Mouse (Mus musculus) heart, adult 2 months (tissue): Measurements from ENCODE around the gene Chd5. TPM values are rescaled to one million over a fixed set of nuclear protein-coding genes. Genes with fewer than 3 reads are reported as not detected.

Experiments
- DNase-seq, 2 experiments: peaks; one replicate each; pipeline ENCODE4 v3.0.0; 2021
- H3K27ac ChIP-seq: fragments of 200-600 bp; 2 replicates; pipeline ENCODE4 v1.8.1; 2022
- H3K27me3 ChIP-seq: fragments of 200-500 bp; 2 replicates; pipeline ENCODE4 v1.6.1; 2012; ENCODE audit warnings: mild to moderate bottlenecking, low read length, inconsistent platforms, mixed read lengths; ENCODE audit not compliant: control insufficient read depth, insufficient read depth
- H3K36me3 ChIP-seq: fragments of 200-500 bp; 2 replicates; pipeline ENCODE4 v1.6.1; 2012; ENCODE audit warnings: low read length, inconsistent platforms; ENCODE audit not compliant: control insufficient read depth, insufficient read depth
- H3K4me1 ChIP-seq: fragments of 200-500 bp; 2 replicates; pipeline ENCODE4 v1.6.1; 2011; ENCODE audit warnings: low read length; ENCODE audit not compliant: control insufficient read depth, insufficient read depth
- H3K4me3 ChIP-seq: fragments of 200-600 bp; 2 replicates; pipeline ENCODE4 v1.8.1; 2022
- H3K79me2 ChIP-seq: fragments of 200-500 bp; replicated peaks from 2 replicates; pipeline ENCODE4 v1.6.1; 2012; ENCODE audit warnings: mild to moderate bottlenecking, inconsistent platforms, low read length, moderate library complexity, mixed read lengths; ENCODE audit not compliant: control insufficient read depth, insufficient read depth
- H3K9ac ChIP-seq: fragments of 200-500 bp; 2 replicates; pipeline ENCODE4 v1.6.1; 2012; ENCODE audit warnings: low read depth, mild to moderate bottlenecking, control low read depth, inconsistent platforms, low read length, mixed read lengths
- CTCF ChIP-seq: fragments of 200-600 bp; IDR thresholded peaks from 2 replicates; pipeline ENCODE4 v1.8.1; 2022; ENCODE audit warnings: antibody characterized with exemption, mild to moderate bottlenecking, moderate library complexity
- EP300 ChIP-seq: fragments of 200-500 bp; IDR thresholded peaks from 2 replicates; pipeline ENCODE4 v1.6.1; 2011; ENCODE audit warnings: low read depth, low read length, control low read depth; ENCODE audit not compliant: insufficient read depth
- POLR2A ChIP-seq: fragments of 200-500 bp; IDR thresholded peaks from 2 replicates; pipeline ENCODE4 v1.6.1; 2011; ENCODE audit warnings: mild to moderate bottlenecking, low read depth, low read length, control low read depth; ENCODE audit not compliant: insufficient read depth
- WGBS: fragments of 180-500 bp; shearing (Covaris S2); methylation state at CpG from one replicate; pipeline ENCODE4 v1.1.7; 2018; 5-methylcytosine and 5-hydroxymethylcytosine counted together
- intact Hi-C: fragments of 180-260 bp; cut with DNase I; formaldehyde crosslinking; loops from one replicate; pipeline ENCODE4 v1.15.1; 2025
- polyA plus RNA-seq: library from polyadenylated mRNA; depleted of rRNA; stranded (reverse); fragments of >200 nt; gene quantifications from 2 replicates; pipeline ENCODE4 v1.2.3, GENCODE M21; 2012
- total RNA-seq, 2 experiments: library from RNA; stranded (reverse); gene quantifications; 2 replicates each; pipeline ENCODE4 v1.2.3; 2021

Gene Chd5
- total and polyA plus RNA-seq, 3 experiments: 0.13 to 0.48 (median 0.18) TPM

DNA sequence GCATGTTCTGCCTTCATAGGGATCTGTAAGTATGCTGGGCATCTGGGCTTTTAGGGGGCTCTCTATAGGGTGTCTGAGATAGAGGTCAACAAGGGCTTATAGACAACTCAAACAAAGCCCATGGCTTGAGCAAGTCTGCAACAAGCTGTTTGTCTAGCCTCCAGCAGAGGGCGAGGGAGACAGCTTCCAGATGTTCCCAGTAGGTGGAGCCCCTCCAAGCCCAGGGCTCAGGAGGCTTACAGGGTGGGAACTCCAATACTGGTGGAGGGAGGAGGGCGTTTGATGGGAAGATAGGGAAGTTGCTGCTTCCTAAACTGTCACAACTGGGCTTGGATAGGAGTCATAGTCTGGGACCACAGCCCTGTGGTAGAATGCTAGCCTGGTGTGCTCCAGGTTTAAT lies 5.5 kb upstream of the Chd5 start:
- DNase-seq: peak; percentile 59 to 77
- Histone ChIP-seq H3K79me2 (no peaks in the 10 kb centered on the region), H3K9ac (no peak overlapping the region), H3K4me1 (no peaks in the 10 kb centered on the region; the same call in 1 of the 2 replicates), H3K27me3 (no peaks in the 10 kb centered on the region), H3K27ac (no peak overlapping the region), H3K36me3 (no peaks in the 10 kb centered on the region), H3K4me3 (no peak overlapping the region)
- intact Hi-C loops: loop anchor here (1.0 to 5.0 kb wide), 3 partner anchors 36 to 158 kb away; partner anchors contain the start of gene Icmt
- TF ChIP-seq CTCF: peak; percentile 98
- no peak for TF ChIP-seq POLR2A
- TF ChIP-seq EP300: 0 out of 2 replicates have a peak, but pooled peaks have one; percentile 70
- WGBS: 16% methylated on average over 2 of the region's 2 CpGs

DNA sequence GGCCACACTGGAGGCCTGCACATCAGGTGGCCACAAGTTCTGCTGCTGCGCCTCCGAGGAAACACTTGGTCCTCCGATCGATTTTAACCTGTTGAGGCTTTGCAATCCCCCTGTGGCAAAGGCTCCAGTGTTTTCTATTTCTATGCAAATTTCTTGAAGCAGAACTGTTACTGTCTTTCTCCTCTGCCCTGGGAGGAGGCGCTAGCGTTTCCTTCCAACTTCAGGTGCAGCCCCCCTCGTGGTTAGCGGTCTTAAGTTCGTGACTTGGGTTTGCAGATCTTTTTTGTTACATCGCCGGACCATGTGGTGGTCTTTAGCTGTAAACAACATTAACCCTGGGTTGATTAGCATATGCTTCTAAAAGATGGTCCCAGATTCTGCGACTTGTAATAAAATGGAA lies 4.9 kb upstream of the Chd5 start:
- no peak for TF ChIP-seq CTCF
- TF ChIP-seq POLR2A: no peak
- TF ChIP-seq EP300: no peak
- intact Hi-C loops: loop anchor here (1.0 to 5.0 kb wide), 3 partner anchors 36 to 157 kb away; partner anchors contain the start of gene Icmt
- Histone ChIP-seq H3K79me2 (no peaks in the 10 kb centered on the region), H3K36me3 (no peaks in the 10 kb centered on the region), H3K4me3 (no peak overlapping the region), H3K27me3 (peaks cover 1% of the 10 kb centered on the region; the same call in 1 of the 2 replicates), H3K9ac (no peak overlapping the region), H3K27ac (no peak overlapping the region), H3K4me1 (no peaks in the 10 kb centered on the region; the same call in 1 of the 2 replicates)
- no peak for DNase-seq
- 94% methylated on average over 12 of the region's 12 CpGs for WGBS

DNA sequence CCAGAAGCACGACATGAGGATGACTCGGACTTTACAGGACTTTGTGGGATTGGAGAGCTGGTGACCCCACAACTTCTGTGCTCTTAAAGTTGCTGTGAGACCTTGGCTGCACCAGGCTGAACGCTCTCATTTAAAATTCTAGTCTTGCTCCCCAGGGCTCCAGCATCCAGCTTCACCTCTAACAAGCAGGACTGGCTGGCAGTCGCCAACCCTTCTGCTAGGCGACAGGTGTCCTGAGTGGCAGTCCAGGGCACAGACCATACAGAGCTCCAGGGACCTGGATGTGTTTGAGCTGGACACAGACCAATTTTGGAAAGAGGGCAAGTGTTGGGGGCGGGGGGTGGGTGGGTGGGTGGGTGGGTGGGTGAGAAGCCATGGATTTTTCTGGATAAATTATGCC lies 679 bp upstream of the Chd5 start:
- DNase-seq: no peak
- H3K9ac ChIP-seq: no peak overlapping the region
- no peaks in the 10 kb centered on the region for H3K36me3 ChIP-seq
- H3K27me3 ChIP-seq: peaks cover 12% of the 10 kb centered on the region
- no peak overlapping the region for H3K27ac ChIP-seq
- intact Hi-C loops: no loop called here
- no peak for TF ChIP-seq CTCF
- TF ChIP-seq POLR2A: no peak
- TF ChIP-seq EP300: no peak
- H3K4me3 ChIP-seq: no peak overlapping the region
- no peaks in the 10 kb centered on the region; the same call in 1 of the 2 replicates for H3K4me1 ChIP-seq
- no peaks in the 10 kb centered on the region for H3K79me2 ChIP-seq
- 47% methylated on average over 6 of the region's 6 CpGs for WGBS

DNA sequence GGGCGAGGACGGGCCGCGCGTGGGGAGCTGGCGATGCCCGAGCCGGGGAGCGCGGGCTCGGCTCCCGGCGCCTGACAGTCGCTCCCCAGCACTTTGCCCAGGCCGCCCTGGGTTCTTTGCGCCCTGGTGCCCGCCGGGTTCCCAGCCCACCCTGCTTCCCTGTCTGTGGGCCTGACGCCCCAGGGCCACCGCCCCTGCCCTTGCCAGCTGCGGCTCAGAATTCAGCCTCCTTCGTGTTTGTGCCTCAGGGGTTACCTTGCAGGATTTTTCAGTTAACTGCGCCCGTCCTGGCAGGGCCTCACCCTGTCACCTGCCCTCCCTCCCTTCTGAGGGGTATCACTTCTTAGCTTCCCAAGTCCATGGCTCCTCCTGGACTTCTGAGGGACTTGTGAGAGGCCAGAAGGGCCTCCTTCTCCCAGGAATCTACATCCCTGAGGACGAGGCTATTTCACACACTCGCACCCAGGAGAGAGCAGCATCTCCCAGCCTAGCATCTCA lies 891 bp downstream of the Chd5 start:
- DNase-seq: no peak
- Histone ChIP-seq H3K36me3 (no peaks in the 10 kb centered on the region), H3K4me3 (no peak overlapping the region), H3K79me2 (no peaks in the 10 kb centered on the region), H3K27ac (no peak overlapping the region), H3K9ac (no peak overlapping the region), H3K27me3 (peaks cover 12% of the 10 kb centered on the region), H3K4me1 (no peaks in the 10 kb centered on the region)
- TF ChIP-seq POLR2A: no peak
- intact Hi-C loops: no loop called here
- 7% methylated on average over 24 of the region's 26 CpGs for WGBS

DNA sequence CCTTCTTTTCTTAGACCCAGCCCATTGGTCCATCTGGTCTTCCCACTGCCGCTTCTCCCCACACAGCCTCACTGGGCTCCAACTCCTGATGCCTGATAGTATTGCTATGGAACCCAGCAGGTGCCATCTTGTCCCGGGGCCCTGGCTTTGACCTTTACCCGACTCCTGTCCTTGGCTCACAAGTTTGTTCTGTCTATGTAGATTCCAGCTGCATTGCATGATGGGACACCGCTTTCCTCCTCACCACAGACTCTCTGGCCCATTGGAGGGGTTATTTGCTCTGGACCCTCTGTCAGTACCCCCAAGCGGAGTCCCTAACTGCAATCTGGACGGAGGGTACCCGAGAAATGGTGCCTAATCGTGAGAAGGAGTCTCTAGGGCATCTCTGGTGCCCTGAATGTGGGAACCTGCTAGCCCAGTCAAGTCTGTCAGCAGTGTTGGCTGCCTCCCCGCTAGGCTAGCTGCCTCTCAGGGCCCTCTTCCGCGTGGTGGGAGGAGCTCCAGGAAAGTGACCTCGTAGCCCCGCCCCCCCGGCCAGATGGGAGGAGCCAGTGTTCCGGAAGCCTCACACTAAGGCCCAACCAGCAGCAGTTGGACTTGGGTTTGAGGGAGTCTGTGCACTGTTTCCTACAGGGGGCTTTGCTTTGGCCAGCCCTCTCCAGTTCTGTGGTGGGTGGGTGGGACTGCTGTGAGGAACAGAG lies 2.3 kb downstream of the Chd5 start:
- intact Hi-C loops: no loop called here
- no peak for DNase-seq
- H3K27me3 ChIP-seq: peaks cover 12% of the 10 kb centered on the region
- peaks cover 6% of the 10 kb centered on the region for H3K4me1 ChIP-seq
- no peak for TF ChIP-seq POLR2A
- no peak for TF ChIP-seq CTCF
- no peak for TF ChIP-seq EP300
- no peaks in the 10 kb centered on the region for H3K36me3 ChIP-seq
- H3K79me2 ChIP-seq: no peaks in the 10 kb centered on the region
- no peak overlapping the region for H3K4me3 ChIP-seq
- H3K27ac ChIP-seq: no peak overlapping the region
- WGBS: 36% methylated on average over 15 of the region's 15 CpGs
- H3K9ac ChIP-seq: no peak overlapping the region

DNA sequence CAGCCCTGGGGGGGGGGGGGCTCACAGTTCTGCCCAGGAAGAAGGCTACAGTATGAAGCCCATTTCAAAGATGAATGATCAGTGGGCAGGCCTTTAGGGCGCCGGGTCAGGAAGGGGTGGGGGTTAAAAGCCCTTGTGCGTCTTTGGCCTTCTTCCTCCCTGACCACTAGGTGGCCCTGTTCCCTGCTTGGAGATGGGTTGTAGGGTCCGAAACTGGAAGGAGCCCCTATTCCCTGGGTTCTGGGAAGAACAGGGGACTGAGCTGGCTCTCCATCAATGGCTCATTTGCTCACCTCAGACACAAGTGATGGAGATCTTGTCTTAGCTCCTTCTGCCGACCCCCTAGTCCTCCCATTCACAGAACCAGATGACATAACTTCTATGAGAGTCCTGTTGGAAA lies 4.8 kb downstream of the Chd5 start:
- TF ChIP-seq CTCF (peak; percentile 65), POLR2A (no peak)
- intact Hi-C loops: no loop called here
- peaks cover 12% of the 10 kb centered on the region for H3K27me3 ChIP-seq
- no peaks in the 10 kb centered on the region for H3K36me3 ChIP-seq
- H3K9ac ChIP-seq: no peak overlapping the region
- H3K79me2 ChIP-seq: no peaks in the 10 kb centered on the region
- DNase-seq: no peak
- no peak overlapping the region for H3K4me3 ChIP-seq
- no peak overlapping the region for H3K27ac ChIP-seq
- H3K4me1 ChIP-seq: peaks cover 6% of the 10 kb centered on the region
- 12% methylated on average over 5 of the region's 5 CpGs for WGBS
